Mouse (Mus musculus) cerebellum, adult 18-20 months (tissue): ENCODE results near the gene Nwd2.

Experiments
- DNase-seq, 2 experiments: peaks; one replicate each; pipeline ENCODE4 v3.0.0; 2021

Gene Nwd2

GRCm38 (mm10) chr5:63828380-63829185 is 179.7 kb downstream of the Nwd2 start:
- DNase-seq = no peak

GRCm38 (mm10) chr5:63831054-63831453 is 182.2 kb downstream of the Nwd2 start:
- no peak for DNase-seq

GRCm38 (mm10) chr5:63833955-63834354 is 185.1 kb downstream of the Nwd2 start:
- DNase-seq = no peak

- DNase-seq = no peak
Observed at GRCm38 (mm10) chr5:63834435-63834834, 185.5 kb downstream of the Nwd2 start.

GRCm38 (mm10) chr5:63837115-63837514 is 188.2 kb downstream of the Nwd2 start:
- no peak for DNase-seq

GRCm38 (mm10) chr5:63837851-63838250 is 188.9 kb downstream of the Nwd2 start:
- no peak for DNase-seq

GRCm38 (mm10) chr5:63839801-63840416 is 191.0 kb downstream of the Nwd2 start:
- DNase-seq = no peak

GRCm38 (mm10) chr5:63847080-63847479 is 198.2 kb downstream of the Nwd2 start:
- DNase-seq = no peak

- no peak for DNase-seq
Observed at GRCm38 (mm10) chr5:63847541-63848226, 198.8 kb downstream of the Nwd2 start.

GRCm38 (mm10) chr5:63858901-63859300 is 210.0 kb downstream of the Nwd2 start:
- no peak for DNase-seq
